Mouse (Mus musculus) heart, embryonic 13.5 days (tissue): Measurements from ENCODE around the gene Zfyve1. TPM values are rescaled to one million over a fixed set of nuclear protein-coding genes. Genes with fewer than 3 reads are reported as not detected.
A peak's percentile ranks its signal among the peaks of the same experiment; 100 is the strongest.

ENCODE experiments used
- ATAC-seq: fragments of 200-750 bp; cut with Nextera tagmentation; 2 replicates; pipeline ENCODE4 v1.8.0; 2017; ENCODE audit warnings: moderate TSS enrichment; ENCODE audit not compliant: insufficient number of reproducible peaks, low FRiP score, low TSS enrichment; ENCODE audit errors: extremely low read depth
- H3K27ac ChIP-seq: fragments of 300-500 bp; sonication (generic); replicated peaks from 2 replicates; pipeline ENCODE4 v1.5.1; 2015; ENCODE audit warnings: moderate library complexity, mild to moderate bottlenecking, inconsistent platforms
- H3K27me3 ChIP-seq: fragments of 300-500 bp; sonication (generic); replicated peaks from 2 replicates; pipeline ENCODE4 v1.6.1; 2015; ENCODE audit warnings: mild to moderate bottlenecking, inconsistent platforms
- H3K36me3 ChIP-seq: fragments of 300-500 bp; sonication (generic); 2 replicates; pipeline ENCODE4 v1.6.1; 2015; ENCODE audit warnings: mild to moderate bottlenecking, inconsistent platforms
- H3K4me1 ChIP-seq: fragments of 300-500 bp; sonication (generic); 2 replicates; pipeline ENCODE4 v1.6.1; 2015; ENCODE audit warnings: inconsistent platforms
- H3K4me2 ChIP-seq: fragments of 300-500 bp; sonication (generic); 2 replicates; pipeline ENCODE4 v1.6.1; 2015; ENCODE audit warnings: inconsistent platforms, mild to moderate bottlenecking, moderate library complexity
- H3K4me3 ChIP-seq: fragments of 300-500 bp; sonication (generic); 2 replicates; pipeline ENCODE4 v1.5.1; 2015; ENCODE audit warnings: moderate library complexity, mild to moderate bottlenecking, inconsistent platforms
- H3K9ac ChIP-seq: fragments of 300-500 bp; sonication (generic); 2 replicates; pipeline ENCODE4 v1.6.1; 2015; ENCODE audit warnings: inconsistent platforms, mild to moderate bottlenecking, moderate library complexity
- H3K9me3 ChIP-seq: fragments of 300-500 bp; sonication (generic); 2 replicates; pipeline ENCODE4 v1.6.1; 2016; ENCODE audit warnings: inconsistent platforms
- WGBS: fragments of 180-500 bp; shearing (Covaris S2); methylation state at CpG from one replicate; pipeline ENCODE4 v1.1.7; 2015; ENCODE audit warnings: mixed read lengths; 5-methylcytosine and 5-hydroxymethylcytosine counted together
- polyA plus RNA-seq: library from polyadenylated mRNA; unstranded; fragments of >200 nt; fragmentation: Nextera tagmentation; extraction: Ambion mirVana; gene quantifications from 2 replicates; pipeline ENCODE4 v1.2.1, GENCODE M21; 2015

The Zfyve1 gene
- polyA plus RNA-seq, 1 experiment from 2014 or later, result 14.6 TPM

- no peak overlapping the region for H3K9ac ChIP-seq
- no peaks in the 10 kb centered on the region for H3K27me3 ChIP-seq
- no peak overlapping the region for H3K27ac ChIP-seq
- no peak overlapping the region for H3K4me2 ChIP-seq
- H3K4me1 ChIP-seq, result no peaks in the 10 kb centered on the region
- ATAC-seq, result no peak
- 81% methylated on average over 7 of the region's 7 CpGs for WGBS
- peaks cover 82% of the 10 kb centered on the region for H3K36me3 ChIP-seq
- H3K4me3 ChIP-seq, result no peak overlapping the region
- no peaks in the 10 kb centered on the region for H3K9me3 ChIP-seq
Measured at GRCm38 (mm10) chr12:83543997-83544396, 53.0 kb downstream of the Zfyve1 start.

GRCm38 (mm10) chr12:83536039-83536438 is 61.0 kb downstream of the Zfyve1 start:
- Histone ChIP-seq H3K27me3 (no peaks in the 10 kb centered on the region), H3K4me1 (peaks cover 11% of the 10 kb centered on the region; the same call in 1 of the 2 replicates), H3K9me3 (no peaks in the 10 kb centered on the region), H3K4me2 (no peak overlapping the region), H3K27ac (no peak overlapping the region), H3K9ac (no peak overlapping the region), H3K36me3 (peaks cover 87% of the 10 kb centered on the region), H3K4me3 (no peak overlapping the region)
- no peak for ATAC-seq
- 53% methylated on average over 9 of the region's 9 CpGs for WGBS

GRCm38 (mm10) chr12:83535428-83535827 is 61.6 kb downstream of the Zfyve1 start:
- Histone ChIP-seq H3K36me3 (peaks cover 85% of the 10 kb centered on the region), H3K4me3 (no peak overlapping the region), H3K9me3 (no peaks in the 10 kb centered on the region), H3K4me1 (peaks cover 11% of the 10 kb centered on the region; the same call in 1 of the 2 replicates), H3K27me3 (no peaks in the 10 kb centered on the region), H3K4me2 (no peak overlapping the region), H3K27ac (no peak overlapping the region), H3K9ac (no peak overlapping the region)
- ATAC-seq, result no peak
- WGBS, result 83% methylated on average over 11 of the region's 11 CpGs

- no peak for ATAC-seq
- WGBS, result 71% methylated on average over 3 of the region's 3 CpGs
Measured at GRCm38 (mm10) chr12:83534190-83534589, 62.8 kb downstream of the Zfyve1 start.

GRCm38 (mm10) chr12:83532966-83533365 is 64.1 kb downstream of the Zfyve1 start:
- WGBS, result 74% methylated on average over 3 of the region's 3 CpGs
- no peak overlapping the region for H3K4me2 ChIP-seq
- no peaks in the 10 kb centered on the region for H3K27me3 ChIP-seq
- H3K36me3 ChIP-seq, result peaks cover 73% of the 10 kb centered on the region
- no peak overlapping the region for H3K9ac ChIP-seq
- no peak overlapping the region for H3K27ac ChIP-seq
- peaks cover 18% of the 10 kb centered on the region; the same call in 1 of the 2 replicates for H3K4me1 ChIP-seq
- no peak overlapping the region for H3K4me3 ChIP-seq
- no peaks in the 10 kb centered on the region for H3K9me3 ChIP-seq
- ATAC-seq, result no peak

More at GRCm38 (mm10) chr12:83534190-83534589, 62.8 kb downstream of the Zfyve1 start:
- H3K4me2 ChIP-seq, result no peak overlapping the region
- H3K4me1 ChIP-seq, result peaks cover 11% of the 10 kb centered on the region; the same call in 1 of the 2 replicates
- H3K36me3 ChIP-seq, result peaks cover 79% of the 10 kb centered on the region
- no peak overlapping the region for H3K27ac ChIP-seq
- no peak overlapping the region for H3K9ac ChIP-seq
- H3K27me3 ChIP-seq, result no peaks in the 10 kb centered on the region
- H3K4me3 ChIP-seq, result no peak overlapping the region
- no peaks in the 10 kb centered on the region for H3K9me3 ChIP-seq

- no peaks in the 10 kb centered on the region for H3K27me3 ChIP-seq
- H3K4me2 ChIP-seq, result no peak overlapping the region
- ATAC-seq, result no peak
- H3K4me3 ChIP-seq, result no peak overlapping the region
- no peaks in the 10 kb centered on the region for H3K9me3 ChIP-seq
- WGBS, result 89% methylated on average over 6 of the region's 6 CpGs
- H3K27ac ChIP-seq, result no peak overlapping the region
- no peak overlapping the region for H3K9ac ChIP-seq
- peaks cover 66% of the 10 kb centered on the region for H3K36me3 ChIP-seq
- peaks cover 22% of the 10 kb centered on the region; the same call in 1 of the 2 replicates for H3K4me1 ChIP-seq
Measured at GRCm38 (mm10) chr12:83531992-83532391, 65.0 kb downstream of the Zfyve1 start.

GRCm38 (mm10) chr12:83528665-83529064 is 68.4 kb downstream of the Zfyve1 start:
- Histone ChIP-seq H3K4me2 (no peak overlapping the region), H3K9me3 (no peaks in the 10 kb centered on the region), H3K27me3 (no peaks in the 10 kb centered on the region), H3K27ac (no peak overlapping the region), H3K4me3 (no peak overlapping the region), H3K4me1 (peaks cover 42% of the 10 kb centered on the region), H3K9ac (no peak overlapping the region), H3K36me3 (peaks cover 45% of the 10 kb centered on the region)
- WGBS, result 74% methylated on average over 5 of the region's 5 CpGs
- no peak for ATAC-seq

GRCm38 (mm10) chr12:83527816-83528215 is 69.2 kb downstream of the Zfyve1 start:
- Histone ChIP-seq H3K9ac (no peak overlapping the region), H3K4me1 (peaks cover 41% of the 10 kb centered on the region), H3K27ac (no peak overlapping the region), H3K9me3 (no peaks in the 10 kb centered on the region), H3K4me2 (no peak overlapping the region), H3K36me3 (peaks cover 38% of the 10 kb centered on the region), H3K27me3 (no peaks in the 10 kb centered on the region), H3K4me3 (no peak overlapping the region)
- WGBS, result 73% methylated on average over 6 of the region's 6 CpGs
- no peak for ATAC-seq

GRCm38 (mm10) chr12:83525822-83526544 is 71.0 kb downstream of the Zfyve1 start:
- WGBS, result 60% methylated on average over 18 of the region's 18 CpGs
- H3K9me3 ChIP-seq, result no peaks in the 10 kb centered on the region
- no peaks in the 10 kb centered on the region for H3K27me3 ChIP-seq
- 0 out of 2 replicates have a peak overlapping the region, but pooled peaks have one; percentile 33 for H3K27ac ChIP-seq
- H3K36me3 ChIP-seq, result peaks cover 20% of the 10 kb centered on the region
- H3K4me2 ChIP-seq, result no peak overlapping the region
- no peak overlapping the region for H3K4me3 ChIP-seq
- H3K4me1 ChIP-seq, result peaks cover 46% of the 10 kb centered on the region
- H3K9ac ChIP-seq, result peak overlapping the region; percentile 33; the same call in 1 of the 2 replicates
- no peak for ATAC-seq

- Histone ChIP-seq H3K4me1 (peaks cover 49% of the 10 kb centered on the region), H3K27ac (peak overlapping the region; percentile 2; the same call in 1 of the 2 replicates), H3K9me3 (no peaks in the 10 kb centered on the region), H3K4me3 (no peak overlapping the region), H3K4me2 (no peak overlapping the region), H3K9ac (no peak overlapping the region), H3K27me3 (no peaks in the 10 kb centered on the region), H3K36me3 (peaks cover 10% of the 10 kb centered on the region)
- ATAC-seq, result no peak
- WGBS, result 67% methylated on average over 5 of the region's 5 CpGs
Measured at GRCm38 (mm10) chr12:83524329-83524728, 72.7 kb downstream of the Zfyve1 start.

- 0 out of 2 replicates have a peak overlapping the region, but pooled peaks have one; percentile 44 for H3K9ac ChIP-seq
- no peaks in the 10 kb centered on the region for H3K9me3 ChIP-seq
- peaks cover 49% of the 10 kb centered on the region for H3K4me1 ChIP-seq
- no peak for ATAC-seq
- peaks cover 7% of the 10 kb centered on the region; the same call in 1 of the 2 replicates for H3K36me3 ChIP-seq
- no peak overlapping the region for H3K4me3 ChIP-seq
- peak overlapping the region; percentile 2; the same call in 1 of the 2 replicates for H3K27ac ChIP-seq
- H3K27me3 ChIP-seq, result no peaks in the 10 kb centered on the region
- H3K4me2 ChIP-seq, result no peak overlapping the region
- whole genome bisulfite sequencing, result 66% methylated on average over 4 of the region's 4 CpGs
Measured at GRCm38 (mm10) chr12:83523892-83524291, 73.1 kb downstream of the Zfyve1 start.

- H3K9me3 ChIP-seq, result no peaks in the 10 kb centered on the region
- WGBS, result 88% methylated on average over 6 of the region's 6 CpGs
- no peaks in the 10 kb centered on the region for H3K27me3 ChIP-seq
- ATAC-seq, result no peak
- H3K4me2 ChIP-seq, result no peak overlapping the region
- H3K36me3 ChIP-seq, result peaks cover 4% of the 10 kb centered on the region; the same call in 1 of the 2 replicates
- no peak overlapping the region for H3K9ac ChIP-seq
- no peak overlapping the region for H3K4me3 ChIP-seq
- peaks cover 43% of the 10 kb centered on the region for H3K4me1 ChIP-seq
- H3K27ac ChIP-seq, result no peak overlapping the region
Measured at GRCm38 (mm10) chr12:83523056-83523455, 74.0 kb downstream of the Zfyve1 start.
